Mouse (Mus musculus) c-Kit-negative CD71-positive TER-119-positive erythroid progenitor cells, embryonic 14.5 days (primary cell): ENCODE results near the gene Nr5a2.
"Not testable (repeated sequence)": the region's sequence is repeated elsewhere in the genome, so short reads cannot be mapped to it uniquely, and the experiment has no call there.

Experiments used
- DNase-seq: peaks from one replicate; pipeline ENCODE4 v3.0.0-alpha.2; 2013; ENCODE audit warnings: low read depth, low spot score

Nr5a2 gene

GRCm38 (mm10) chr1:136840512-136840911 is 119.7 kb downstream of the Nr5a2 start:
- DNase-seq = no peak

GRCm38 (mm10) chr1:136839202-136839601 is 121.0 kb downstream of the Nr5a2 start:
- no peak for DNase-seq

GRCm38 (mm10) chr1:136832305-136833152 is 127.7 kb downstream of the Nr5a2 start:
- no peak for DNase-seq

- DNase-seq = no peak
Observed at GRCm38 (mm10) chr1:136830992-136831391, 129.3 kb downstream of the Nr5a2 start.

- DNase-seq = no peak
Observed at GRCm38 (mm10) chr1:136829931-136830330, 130.3 kb downstream of the Nr5a2 start.

GRCm38 (mm10) chr1:136823897-136824296 is 136.4 kb downstream of the Nr5a2 start:
- DNase-seq = no peak

DNA sequence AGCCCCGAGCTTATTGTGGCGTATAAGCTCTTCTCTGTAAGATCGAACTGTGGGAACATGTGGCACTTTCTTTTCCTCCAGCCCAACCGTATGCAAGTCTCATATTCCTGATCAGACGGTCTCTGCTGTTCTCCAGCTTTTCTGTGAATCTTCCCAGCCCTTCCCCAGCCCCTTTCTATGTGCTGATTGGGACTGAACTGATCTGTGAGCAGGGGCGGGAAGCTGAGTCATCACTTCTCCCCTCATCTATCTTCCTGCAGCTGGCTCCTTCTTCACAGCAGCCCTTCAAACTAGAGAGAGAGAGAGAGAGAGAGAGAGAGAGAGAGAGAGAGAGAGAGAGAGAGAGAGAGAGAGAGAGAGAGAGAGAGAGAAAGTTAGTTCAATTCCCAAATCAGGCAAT is 159.6 kb downstream of the Nr5a2 start:
- no peak for DNase-seq

GRCm38 (mm10) chr1:136796361-136797090 is 163.7 kb downstream of the Nr5a2 start:
- DNase-seq = no peak

GRCm38 (mm10) chr1:136792957-136793883 is 167.0 kb downstream of the Nr5a2 start:
- not testable (repeated sequence) for DNase-seq
